Mouse (Mus musculus) kidney, embryonic 15.5 days (tissue): ENCODE results near the gene Tmprss11e. TPM values are rescaled to one million over a fixed set of nuclear protein-coding genes. Genes with fewer than 3 reads are reported as not detected.

Source experiments
- polyA plus RNA-seq: library from polyadenylated mRNA; unstranded; fragments of >200 nt; fragmentation: Nextera tagmentation; extraction: Ambion mirVana; gene quantifications from 2 replicates; pipeline ENCODE4 v1.2.1, GENCODE M21; 2015

Tmprss11e gene
- polyA plus RNA-seq, 1 experiment from 2014 or later: not detected

Other genes with a start within 250 kb of the Tmprss11e start
- not detected in 2 replicates for gene Tmprss11g, start 227.2 kb downstream of the Tmprss11e start, polyA plus RNA-seq
- gene Tmprss11f, start 113.4 kb downstream of the Tmprss11e start, polyA plus RNA-seq: not detected in 2 replicates
- gene Tmprss11b, start 69.5 kb downstream of the Tmprss11e start, polyA plus RNA-seq: not detected in 2 replicates
- gene Ythdc1, start 58.4 kb upstream of the Tmprss11e start, polyA plus RNA-seq: 40.3 and 40.7 TPM in 2 replicates
- 8.5 and 10.1 TPM in 2 replicates for gene Ugt2b34, start 161.1 kb upstream of the Tmprss11e start, polyA plus RNA-seq
- not detected in 2 replicates for gene Ugt2b1, start 180.7 kb upstream of the Tmprss11e start, polyA plus RNA-seq